Mouse (Mus musculus) embryo, embryonic 11.5 days (tissue): ENCODE data around the gene 4930572O03Rik.
"Not testable (repeated sequence)": the region's sequence is repeated elsewhere in the genome, so short reads cannot be mapped to it uniquely, and the experiment has no call there.

Experiments
- DNase-seq: peaks from one replicate; pipeline ENCODE4 v3.0.0-alpha.2; 2012; ENCODE audit warnings: low read depth, low spot score

4930572O03Rik gene

GRCm38 (mm10) chr5:15618764-15619163 lies 38.1 kb downstream of the 4930572O03Rik start, which contains the start of gene Speer4d:
Gene Speer4d (plus strand): TSS chr5:15619064.
- not testable (repeated sequence) for DNase-seq

GRCm38 (mm10) chr5:15616195-15616594 lies 40.7 kb downstream of the 4930572O03Rik start:
- not testable (repeated sequence) for DNase-seq

- not testable (repeated sequence) for DNase-seq
Measured at GRCm38 (mm10) chr5:15610695-15611094, 46.2 kb downstream of the 4930572O03Rik start.

- DNase-seq: not testable (repeated sequence)
Measured at GRCm38 (mm10) chr5:15606677-15607076, 50.2 kb downstream of the 4930572O03Rik start.

GRCm38 (mm10) chr5:15603585-15603984 lies 53.3 kb downstream of the 4930572O03Rik start:
- DNase-seq: not testable (repeated sequence)

- not testable (repeated sequence) for DNase-seq
Measured at GRCm38 (mm10) chr5:15603008-15603407, 53.9 kb downstream of the 4930572O03Rik start.

- not testable (repeated sequence) for DNase-seq
Measured at GRCm38 (mm10) chr5:15602424-15602947, 54.4 kb downstream of the 4930572O03Rik start.
